9 mouse cellular contexts compared by ENCODE assay signal in genomic region chr9:87740241-87740645, GRCm38 (mm10). TPM values are rescaled to one million over a fixed set of nuclear protein-coding genes. Genes with fewer than 3 reads are reported as not detected.
A peak's percentile ranks its signal among the peaks of the same experiment; 100 is the strongest.
DNase-seq lines count a peak whose midpoint lies in the region; ATAC-seq lines count a peak whose summit lies in the region.
"Had no signal": no experiment of that assay in that cellular context is flagged by ENCODE, and none has a peak within 500 bp of the region (broad histone marks: within the 10 kb centered on the region; RNA-seq: fewer than 3 reads in every experiment).

No protein-coding gene starts in this region.

- H3K9ac ChIP-seq in midbrain, embryonic 12.5 days (replicated peaks) = no peak overlapping the region

- 1% methylated on average over 20 of the region's 20 CpGs for WGBS in midbrain, embryonic 12.5 days

- peak; percentile 53 for ATAC-seq in midbrain, embryonic 12.5 days (ENCODE audit: low FRiP score, low read depth)
- ATAC-seq in activated CD4-positive, CD25-positive, alpha-beta regulatory T cell, adult 4 months = no peak

- H3K4me2 ChIP-seq in midbrain, embryonic 12.5 days (replicated peaks) = peak overlapping the region; percentile 42

- H3K27me3 ChIP-seq in midbrain, embryonic 12.5 days = peaks cover 74% of the 10 kb centered on the region

- peak overlapping the region; percentile 25 for H3K4me3 ChIP-seq in midbrain, embryonic 12.5 days

- no peaks in the 10 kb centered on the region for H3K36me3 ChIP-seq in midbrain, embryonic 12.5 days

- DNase-seq in heart, adult 11 months = peak; percentile 86
- DNase-seq in heart, adult 8-10 months (ENCODE audit: low spot score) = no peak
- DNase-seq in embryo, embryonic 10.5 days (ENCODE audit: low spot score) = peak; percentile 60
- DNase-seq in heart, postnatal 4 days = peak; percentile 23
- no peak for DNase-seq in layer of hippocampus, adult 8-10 months (ENCODE audit: low spot score in 2 of 2)
- DNase-seq in adrenal gland, postnatal 4 days (ENCODE audit: low spot score in 2 of 2) = no peak
- DNase-seq: spleen, adult 18-20 months had no signal

- no peak overlapping the region for H3K27ac ChIP-seq in midbrain, embryonic 12.5 days (replicated peaks)

- H3K9me3 ChIP-seq in midbrain, embryonic 12.5 days = no peaks in the 10 kb centered on the region

- H3K4me1 ChIP-seq in midbrain, embryonic 12.5 days = peaks cover 16% of the 10 kb centered on the region

RNA-seq across cellular contexts. Expression of gene Tbx18, which starts 9.2 kb away (rescaled TPM):
- 1 to 10 TPM; 3.7 to 5.0 (median 4.1) TPM for total RNA-seq in heart, adult 8-10 months (2022)
- total RNA-seq in heart, postnatal 4 days (2021) = 10 to 100 TPM; 13.9 to 15.2 TPM
- polyA plus RNA-seq in midbrain, embryonic 12.5 days (2016; fragmentation: Nextera tagmentation; extraction: Ambion mirVana) = 5.6 and 6.4 TPM in 2 replicates
- total RNA-seq in layer of hippocampus, adult 8-10 months (2022) = 1 to 10 TPM; 1.3 to 1.8 (median 1.4) TPM
- polyA plus RNA-seq in activated CD4-positive, CD25-positive, alpha-beta regulatory T cell, adult 4 months (2017; shearing (Covaris generic)) = not detected
- 1 to 10 TPM; 2.3 to 2.9 TPM for total RNA-seq in adrenal gland, postnatal 4 days (2021)

Comparison
In these comparisons a context has a peak if more than half of its experiments do, and no peak if none do; other contexts are left out.
1. DNase-seq: peak in heart, adult 11 months (single experiment), embryo, embryonic 10.5 days (single experiment) and heart, postnatal 4 days (single experiment); none in heart, adult 8-10 months (single experiment), layer of hippocampus, adult 8-10 months (0 of 2) and adrenal gland, postnatal 4 days (0 of 2).